Mouse (Mus musculus) embryonic facial prominence, embryonic 13.5 days (tissue): Measurements from ENCODE around the gene 9130023H24Rik. TPM values are rescaled to one million over a fixed set of nuclear protein-coding genes. Genes with fewer than 3 reads are reported as not detected.

ENCODE experiments used
- ATAC-seq: fragments of 200-750 bp; cut with Nextera tagmentation; 2 replicates; pipeline ENCODE4 v1.8.0; 2017; ENCODE audit warnings: low read depth; ENCODE audit not compliant: insufficient number of reproducible peaks, insufficient read depth, low FRiP score, low TSS enrichment
- H3K27ac ChIP-seq: fragments of 300-500 bp; sonication (generic); 2 replicates; pipeline ENCODE4 v1.5.1; 2015; ENCODE audit warnings: moderate library complexity, mild to moderate bottlenecking, inconsistent platforms
- H3K27me3 ChIP-seq: fragments of 300-500 bp; sonication (generic); 2 replicates; pipeline ENCODE4 v1.6.1; 2015; ENCODE audit warnings: mild to moderate bottlenecking, inconsistent platforms
- H3K36me3 ChIP-seq: fragments of 300-500 bp; sonication (generic); 2 replicates; pipeline ENCODE4 v1.6.1; 2015; ENCODE audit warnings: mild to moderate bottlenecking, inconsistent platforms
- H3K4me1 ChIP-seq: fragments of 300-500 bp; sonication (generic); 2 replicates; pipeline ENCODE4 v1.6.1; 2015; ENCODE audit warnings: inconsistent platforms
- H3K4me2 ChIP-seq: fragments of 300-500 bp; sonication (generic); 2 replicates; pipeline ENCODE4 v1.6.1; 2015; ENCODE audit warnings: moderate library complexity, mild to moderate bottlenecking, inconsistent platforms
- H3K4me3 ChIP-seq: fragments of 300-500 bp; sonication (generic); 2 replicates; pipeline ENCODE4 v1.5.1; 2015; ENCODE audit warnings: mild to moderate bottlenecking, inconsistent platforms
- H3K9ac ChIP-seq: fragments of 300-500 bp; sonication (generic); 2 replicates; pipeline ENCODE4 v1.6.1; 2015; ENCODE audit warnings: mild to moderate bottlenecking, inconsistent platforms
- H3K9me3 ChIP-seq: fragments of 300-500 bp; sonication (generic); 2 replicates; pipeline ENCODE4 v1.6.1; 2016; ENCODE audit warnings: inconsistent platforms
- WGBS: fragments of 180-500 bp; shearing (Covaris S2); methylation state at CpG from one replicate; pipeline ENCODE4 v1.1.7; 2015; ENCODE audit warnings: mixed read lengths; 5-methylcytosine and 5-hydroxymethylcytosine counted together
- polyA plus RNA-seq: library from polyadenylated mRNA; unstranded; fragments of >200 nt; fragmentation: Nextera tagmentation; extraction: Ambion mirVana; gene quantifications from 2 replicates; pipeline ENCODE4 v1.2.1, GENCODE M21; 2015

The 9130023H24Rik gene
- polyA plus RNA-seq = 8.8 and 9.3 TPM in 2 replicates

GRCm38 (mm10) chr7:128237927-128238778 is at the start of gene 9130023H24Rik:
Gene 9130023H24Rik, minus strand, starts transcription at chr7:128238031.
- Histone ChIP-seq H3K9me3 (no peaks in the 10 kb centered on the region), H3K27me3 (no peaks in the 10 kb centered on the region), H3K9ac (peak within 1 kb of the TSS; percentile 83), H3K4me3 (peak within 1 kb of the TSS; percentile 72), H3K27ac (peak within 1 kb of the TSS; percentile 99), H3K36me3 (peaks cover 51% of the 10 kb centered on the region), H3K4me1 (peaks cover 20% of the 10 kb centered on the region), H3K4me2 (peak within 1 kb of the TSS; percentile 64)
- under 1% methylated on average over 71 of the region's 72 CpGs for WGBS
- peak; percentile 87 for ATAC-seq

- Histone ChIP-seq H3K4me3 (no peak overlapping the region), H3K27ac (no peak overlapping the region), H3K36me3 (peaks cover 41% of the 10 kb centered on the region), H3K9ac (no peak overlapping the region), H3K4me2 (no peak overlapping the region), H3K27me3 (no peaks in the 10 kb centered on the region), H3K9me3 (no peaks in the 10 kb centered on the region), H3K4me1 (peaks cover 10% of the 10 kb centered on the region; the same call in 1 of the 2 replicates)
- 87% methylated on average over 8 of the region's 8 CpGs for whole genome bisulfite sequencing
- no peak for ATAC-seq
These were observed 47.2 kb upstream of the 9130023H24Rik start for GRCm38 (mm10) chr7:128285060-128285459.

GRCm38 (mm10) chr7:128284047-128284446 is 46.2 kb upstream of the 9130023H24Rik start:
- Histone ChIP-seq H3K9me3 (no peaks in the 10 kb centered on the region), H3K4me2 (no peak overlapping the region), H3K4me1 (0 out of 2 replicates have a peak, but pooled peaks cover 4% of the 10 kb centered on the region), H3K9ac (no peak overlapping the region), H3K27ac (no peak overlapping the region), H3K4me3 (no peak overlapping the region), H3K27me3 (no peaks in the 10 kb centered on the region), H3K36me3 (peaks cover 52% of the 10 kb centered on the region)
- ATAC-seq = no peak
- WGBS = 58% methylated on average over 5 of the region's 5 CpGs

GRCm38 (mm10) chr7:128282532-128283244 is 44.9 kb upstream of the 9130023H24Rik start:
- Histone ChIP-seq H3K9ac (no peak overlapping the region), H3K27ac (no peak overlapping the region), H3K4me3 (no peak overlapping the region), H3K36me3 (peaks cover 55% of the 10 kb centered on the region), H3K27me3 (no peaks in the 10 kb centered on the region), H3K4me2 (no peak overlapping the region), H3K9me3 (no peaks in the 10 kb centered on the region), H3K4me1 (no peaks in the 10 kb centered on the region)
- 29% methylated on average over 7 of the region's 7 CpGs for WGBS
- no peak for ATAC-seq

- H3K4me1 ChIP-seq = no peaks in the 10 kb centered on the region
- no peak overlapping the region for H3K4me3 ChIP-seq
- ATAC-seq = no peak
- no peaks in the 10 kb centered on the region for H3K27me3 ChIP-seq
- 92% methylated on average over 11 of the region's 11 CpGs for WGBS
- no peak overlapping the region for H3K9ac ChIP-seq
- no peak overlapping the region for H3K4me2 ChIP-seq
- no peak overlapping the region for H3K27ac ChIP-seq
- H3K9me3 ChIP-seq = no peaks in the 10 kb centered on the region
- H3K36me3 ChIP-seq = peaks cover 52% of the 10 kb centered on the region
These were observed 43.9 kb upstream of the 9130023H24Rik start for GRCm38 (mm10) chr7:128281765-128282164.

GRCm38 (mm10) chr7:128279750-128280149 is 41.9 kb upstream of the 9130023H24Rik start:
- no peak for ATAC-seq
- H3K4me2 ChIP-seq = no peak overlapping the region
- H3K9ac ChIP-seq = no peak overlapping the region
- H3K4me1 ChIP-seq = no peaks in the 10 kb centered on the region
- H3K27me3 ChIP-seq = no peaks in the 10 kb centered on the region
- H3K36me3 ChIP-seq = peaks cover 58% of the 10 kb centered on the region
- H3K27ac ChIP-seq = no peak overlapping the region
- H3K4me3 ChIP-seq = no peak overlapping the region
- WGBS = 89% methylated on average over 4 of the region's 4 CpGs
- no peaks in the 10 kb centered on the region for H3K9me3 ChIP-seq

GRCm38 (mm10) chr7:128276051-128276450 is 38.2 kb upstream of the 9130023H24Rik start:
- no peak overlapping the region for H3K4me3 ChIP-seq
- H3K9ac ChIP-seq = no peak overlapping the region
- ATAC-seq = no peak
- peaks cover 93% of the 10 kb centered on the region for H3K36me3 ChIP-seq
- no peaks in the 10 kb centered on the region for H3K4me1 ChIP-seq
- no peaks in the 10 kb centered on the region for H3K9me3 ChIP-seq
- H3K27me3 ChIP-seq = no peaks in the 10 kb centered on the region
- no peak overlapping the region for H3K27ac ChIP-seq
- no peak overlapping the region for H3K4me2 ChIP-seq
- 90% methylated on average over 6 of the region's 6 CpGs for WGBS

- no peak overlapping the region for H3K4me3 ChIP-seq
- H3K4me2 ChIP-seq = no peak overlapping the region
- H3K9ac ChIP-seq = no peak overlapping the region
- H3K27ac ChIP-seq = no peak overlapping the region
- 95% methylated on average over 9 of the region's 9 CpGs for WGBS
- no peak for ATAC-seq
- H3K4me1 ChIP-seq = no peaks in the 10 kb centered on the region
- H3K36me3 ChIP-seq = peaks cover 64% of the 10 kb centered on the region
- H3K27me3 ChIP-seq = no peaks in the 10 kb centered on the region
- no peaks in the 10 kb centered on the region for H3K9me3 ChIP-seq
These were observed 33.7 kb upstream of the 9130023H24Rik start for GRCm38 (mm10) chr7:128271496-128271895.

- no peak; the same call in 1 of the 2 replicates for ATAC-seq
- no peak overlapping the region for H3K27ac ChIP-seq
- no peak overlapping the region for H3K4me3 ChIP-seq
- no peaks in the 10 kb centered on the region; the same call in 1 of the 2 replicates for H3K27me3 ChIP-seq
- WGBS = 64% methylated on average over 13 of the region's 13 CpGs
- H3K36me3 ChIP-seq = peaks cover 54% of the 10 kb centered on the region
- H3K9me3 ChIP-seq = no peaks in the 10 kb centered on the region
- no peaks in the 10 kb centered on the region for H3K4me1 ChIP-seq
- no peak overlapping the region for H3K4me2 ChIP-seq
- no peak overlapping the region for H3K9ac ChIP-seq
These were observed 32.6 kb upstream of the 9130023H24Rik start for GRCm38 (mm10) chr7:128270431-128270850.

- Histone ChIP-seq H3K27me3 (no peaks in the 10 kb centered on the region; the same call in 1 of the 2 replicates), H3K4me1 (no peaks in the 10 kb centered on the region), H3K36me3 (peaks cover 27% of the 10 kb centered on the region), H3K9me3 (no peaks in the 10 kb centered on the region), H3K4me3 (no peak overlapping the region), H3K4me2 (no peak overlapping the region), H3K9ac (no peak overlapping the region), H3K27ac (no peak overlapping the region)
- ATAC-seq = no peak
- 82% methylated on average over 7 of the region's 7 CpGs for WGBS
These were observed 30.0 kb upstream of the 9130023H24Rik start for GRCm38 (mm10) chr7:128267813-128268212.

- Histone ChIP-seq H3K27me3 (no peaks in the 10 kb centered on the region; the same call in 1 of the 2 replicates), H3K9me3 (no peaks in the 10 kb centered on the region), H3K4me2 (no peak overlapping the region), H3K27ac (no peak overlapping the region), H3K4me1 (no peaks in the 10 kb centered on the region), H3K36me3 (peaks cover 24% of the 10 kb centered on the region), H3K4me3 (no peak overlapping the region), H3K9ac (no peak overlapping the region)
- no peak for ATAC-seq
- WGBS = 62% methylated on average over 13 of the region's 13 CpGs
These were observed 29.6 kb upstream of the 9130023H24Rik start for GRCm38 (mm10) chr7:128267391-128267790.
